Mouse (Mus musculus) large intestine, adult 2 months (tissue): ENCODE data around the gene Vstm5. TPM values are rescaled to one million over a fixed set of nuclear protein-coding genes. Genes with fewer than 3 reads are reported as not detected.
"Not testable (repeated sequence)": the region's sequence is repeated elsewhere in the genome, so short reads cannot be mapped to it uniquely, and the experiment has no call there.

Experiments
- DNase-seq: peaks from one replicate; pipeline ENCODE4 v3.0.0-alpha.2; 2012; ENCODE audit warnings: low read depth, low spot score
- WGBS: fragments of 180-500 bp; shearing (Covaris S2); methylation state at CpG from one replicate; pipeline ENCODE4 v1.1.7; 2018; 5-methylcytosine and 5-hydroxymethylcytosine counted together
- polyA plus RNA-seq: library from polyadenylated mRNA; depleted of rRNA; stranded (reverse); fragments of >200 nt; gene quantifications from 2 replicates; pipeline ENCODE4 v1.2.3, GENCODE M21; 2012

Gene Vstm5
- polyA plus RNA-seq, 1 experiment = 35.6 TPM

DNA sequence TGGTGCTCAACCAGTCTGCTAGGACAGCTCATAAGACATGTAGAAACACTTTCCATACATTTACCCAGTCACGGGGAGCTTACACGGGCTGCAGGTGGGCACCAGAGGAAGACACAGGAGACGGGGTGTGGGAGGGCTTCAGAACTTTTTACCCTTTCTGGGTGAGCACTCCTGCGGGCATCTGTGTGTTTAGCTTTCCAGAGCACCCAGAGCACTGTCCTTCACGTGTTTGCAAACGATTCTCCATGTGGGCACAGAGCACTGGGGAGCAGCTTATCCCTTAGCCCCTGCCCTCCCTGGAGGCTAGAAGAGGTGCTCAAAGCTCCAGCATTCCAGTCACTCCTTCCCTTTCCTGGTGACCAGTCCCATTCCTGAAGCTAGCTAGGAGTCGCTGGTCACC lies 15.7 kb downstream of the Vstm5 start:
- 88% methylated on average over 7 of the region's 7 CpGs for WGBS
- DNase-seq = no peak

- no peak for DNase-seq
- WGBS = 74% methylated on average over 3 of the region's 3 CpGs
Observed at GRCm38 (mm10) chr9:15256214-15256613, 17.4 kb downstream of the Vstm5 start.

DNA sequence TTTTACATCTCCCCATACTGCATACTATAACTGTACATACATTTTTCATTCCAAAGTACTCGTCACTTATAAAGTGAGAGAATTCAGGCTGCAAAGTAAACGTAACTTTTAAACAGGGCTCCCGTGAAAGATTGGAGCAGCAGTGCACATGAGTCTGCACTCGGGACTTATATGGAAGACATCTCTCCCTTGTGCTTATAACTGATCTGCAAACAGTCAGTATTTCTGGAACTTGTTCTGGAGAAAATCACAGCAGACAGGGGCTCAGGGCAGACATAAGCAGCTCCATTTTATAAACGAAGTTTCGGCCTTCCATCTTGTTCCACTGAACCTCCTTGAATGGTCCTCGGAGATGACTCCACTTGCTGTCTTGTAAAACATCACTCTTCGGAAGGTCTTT lies 23.1 kb downstream of the Vstm5 start:
- WGBS = 76% methylated on average over 8 of the region's 8 CpGs
- DNase-seq = no peak

DNA sequence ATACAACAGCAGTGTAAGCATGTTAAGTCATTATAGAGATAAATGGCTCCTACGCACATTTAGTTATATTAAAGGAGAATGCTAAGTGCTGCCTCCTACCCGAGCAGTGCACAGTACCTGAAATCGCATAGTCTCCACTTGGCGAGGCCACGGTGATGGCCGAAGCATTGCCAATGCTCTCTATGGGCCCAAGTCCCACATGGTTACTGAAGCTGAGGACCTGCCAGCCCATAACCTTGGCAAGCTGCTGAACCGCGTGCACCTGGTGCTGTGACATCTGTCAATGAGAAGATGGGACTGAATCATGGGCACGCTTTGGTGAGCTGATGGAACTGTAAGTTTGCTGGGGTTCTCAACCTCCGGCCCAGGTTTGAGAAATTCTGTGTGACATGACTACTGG lies 24.6 kb downstream of the Vstm5 start:
- 95% methylated on average over 10 of the region's 10 CpGs for WGBS
- no peak for DNase-seq

DNA sequence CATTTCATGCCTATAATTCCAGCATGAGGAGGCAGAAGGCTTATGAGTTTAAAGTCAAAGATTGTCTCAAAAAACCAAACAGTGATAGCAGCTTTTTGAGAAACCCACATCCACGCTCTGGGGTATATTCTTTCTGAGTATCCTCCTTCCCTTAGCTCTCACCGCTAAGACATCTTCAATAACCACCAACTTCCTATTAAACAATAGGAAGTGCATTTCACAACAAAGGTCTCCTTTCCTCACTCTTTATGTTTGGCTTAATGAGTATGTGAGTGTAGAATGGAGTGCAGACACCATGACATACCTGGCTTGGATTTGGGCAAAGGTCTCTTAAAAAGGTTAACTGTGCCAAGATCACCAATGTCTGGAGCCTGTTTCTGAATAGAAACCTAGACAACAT lies 35.1 kb downstream of the Vstm5 start:
- 86% methylated on average over 2 of the region's 2 CpGs for WGBS
- no peak for DNase-seq

DNA sequence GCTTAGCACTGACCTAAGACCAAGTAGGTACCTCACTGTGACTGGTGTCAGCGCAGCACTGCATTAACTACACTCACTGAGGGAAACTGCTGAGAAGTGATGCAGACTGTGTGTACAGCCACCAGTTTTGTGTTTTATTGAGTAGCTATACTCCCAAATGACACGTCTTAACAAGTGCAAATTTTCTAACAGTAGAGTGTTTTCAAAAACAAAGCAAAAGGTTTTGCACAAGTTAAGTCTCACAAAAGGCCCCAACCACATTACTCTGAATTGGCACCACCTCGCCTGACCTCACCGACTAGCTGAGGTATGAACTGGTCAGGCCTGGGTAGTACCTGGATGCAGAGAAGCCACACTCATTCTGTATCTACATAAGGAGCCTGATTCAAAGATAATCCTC lies 38.0 kb downstream of the Vstm5 start:
- no peak for DNase-seq
- 88% methylated on average over 4 of the region's 4 CpGs for WGBS

- WGBS = 89% methylated on average over 3 of the region's 3 CpGs
- DNase-seq = no peak
Observed at GRCm38 (mm10) chr9:15278343-15278742, 39.5 kb downstream of the Vstm5 start.

DNA sequence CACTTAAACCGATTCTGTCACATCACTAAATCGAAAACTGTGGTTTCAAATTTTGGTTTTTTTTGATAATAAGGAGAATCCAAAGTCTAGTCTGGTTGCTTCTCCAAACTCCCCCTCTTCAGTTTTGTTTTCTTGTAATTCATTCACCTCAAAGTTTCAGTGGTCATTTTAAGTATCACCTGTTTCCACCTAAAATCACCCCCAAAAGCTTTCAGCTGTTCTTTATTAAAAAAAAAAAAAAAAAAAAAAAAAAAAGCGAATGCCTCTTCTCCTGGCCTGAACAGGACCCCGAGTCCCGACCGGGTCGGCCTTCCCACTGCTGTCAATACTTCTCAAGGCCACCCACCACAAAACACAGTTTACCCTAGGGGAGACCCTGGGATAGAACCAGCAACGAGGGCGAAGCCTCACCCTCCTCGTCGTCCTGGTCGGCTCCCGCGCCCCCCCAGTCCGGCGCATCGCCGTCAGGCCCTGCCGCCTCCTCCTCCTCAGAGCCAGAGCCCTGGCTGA lies 40.3 kb downstream of the Vstm5 start:
- DNase-seq = no peak
- 6% methylated on average over 19 of the region's 19 CpGs for WGBS

DNA sequence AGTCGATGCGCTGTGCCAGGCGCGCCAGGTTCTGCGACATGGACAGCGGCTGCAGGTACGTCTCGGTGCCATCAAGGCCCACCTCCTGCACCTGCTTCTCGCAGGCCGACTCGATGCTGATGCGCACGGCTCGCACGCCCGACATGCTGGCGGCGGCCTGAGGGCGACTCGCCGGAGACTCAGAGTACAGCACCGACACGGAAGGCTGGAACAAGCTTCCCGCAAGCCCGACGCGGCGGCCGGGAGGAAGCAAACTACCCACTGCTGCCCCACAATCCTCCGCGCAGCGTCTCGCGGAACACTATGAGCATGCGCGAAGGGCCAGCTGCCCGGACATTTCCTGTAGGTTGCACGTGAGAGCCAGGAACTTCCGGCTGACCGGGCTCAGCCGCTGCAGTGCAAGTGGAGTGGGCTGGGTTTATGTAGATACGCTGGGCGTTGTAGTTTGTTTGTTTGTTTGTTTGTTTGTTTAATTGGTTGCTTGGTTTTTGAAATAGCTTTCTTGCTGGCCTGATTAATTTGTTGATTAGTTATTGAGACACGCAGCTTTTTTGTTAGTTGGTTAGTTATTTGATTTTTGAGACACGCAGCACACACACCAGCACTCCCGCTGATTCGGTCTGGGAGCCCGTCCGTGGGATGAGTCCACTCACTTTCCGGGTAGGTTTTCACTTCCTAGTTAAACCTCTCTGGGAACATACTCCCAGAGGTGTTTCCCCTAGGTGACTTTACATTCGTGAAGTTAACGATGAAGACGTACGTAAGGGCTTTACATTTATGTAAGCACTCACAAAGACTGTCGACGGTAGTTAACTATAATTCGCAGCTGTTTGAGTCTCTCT lies 41.0 kb downstream of the Vstm5 start, which contains the start of gene Med17:
Gene Med17, minus strand, starts transcription at position 283 of the 842 bp plus-strand sequence.
- under 1% methylated on average over 57 of the region's 57 CpGs for WGBS
- peak; percentile 90 for DNase-seq

DNA sequence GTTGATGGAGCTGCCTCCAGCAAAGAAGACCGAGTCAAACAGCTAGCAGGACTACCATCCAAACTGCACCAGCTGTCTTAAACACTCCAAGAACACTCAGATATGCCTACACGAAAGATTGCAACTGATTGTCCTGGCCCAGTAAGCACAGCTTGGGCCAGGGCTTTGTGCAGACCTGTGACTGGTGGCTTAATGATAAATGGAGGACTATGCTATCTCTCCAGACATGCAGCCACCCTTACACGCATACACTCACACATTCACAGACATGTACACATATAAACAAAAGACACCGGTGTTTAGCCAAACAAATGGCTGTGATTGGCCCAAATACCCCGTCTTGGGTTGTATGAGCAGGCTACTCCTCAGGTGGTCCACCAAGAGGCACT lies 41.6 kb downstream of the Vstm5 start:
- no peak for DNase-seq
- WGBS = 45% methylated on average over 5 of the region's 5 CpGs

GRCm38 (mm10) chr9:15285443-15285842 lies 46.6 kb downstream of the Vstm5 start:
- 89% methylated on average over 3 of the region's 3 CpGs for WGBS
- DNase-seq = no peak

GRCm38 (mm10) chr9:15287846-15288245 lies 49.0 kb downstream of the Vstm5 start:
- DNase-seq = no peak
- 41% methylated on average over 6 of the region's 6 CpGs for WGBS

GRCm38 (mm10) chr9:15288402-15288801 lies 49.6 kb downstream of the Vstm5 start:
- WGBS = 67% methylated on average over 3 of the region's 3 CpGs
- DNase-seq = no peak

DNA sequence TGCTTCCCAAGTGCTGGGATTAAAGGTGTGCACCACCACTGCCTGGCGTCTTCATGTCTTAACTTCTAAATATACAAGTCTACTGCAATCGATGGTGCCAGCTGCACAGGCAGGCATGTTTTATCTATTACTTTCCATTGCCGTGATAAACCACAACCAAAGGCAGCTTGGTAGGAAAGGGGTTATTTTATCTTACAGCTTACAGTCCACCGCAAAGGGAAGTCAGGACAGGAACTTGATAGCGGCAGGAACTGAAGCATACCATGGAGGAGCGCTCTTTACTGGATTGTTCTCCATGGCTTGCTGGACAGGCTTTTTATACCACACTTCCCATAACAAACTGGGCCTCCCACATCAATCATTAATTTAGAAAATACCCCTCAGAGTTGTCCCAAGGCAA lies 50.4 kb downstream of the Vstm5 start:
- no peak for DNase-seq
- WGBS = 90% methylated on average over 6 of the region's 6 CpGs

DNA sequence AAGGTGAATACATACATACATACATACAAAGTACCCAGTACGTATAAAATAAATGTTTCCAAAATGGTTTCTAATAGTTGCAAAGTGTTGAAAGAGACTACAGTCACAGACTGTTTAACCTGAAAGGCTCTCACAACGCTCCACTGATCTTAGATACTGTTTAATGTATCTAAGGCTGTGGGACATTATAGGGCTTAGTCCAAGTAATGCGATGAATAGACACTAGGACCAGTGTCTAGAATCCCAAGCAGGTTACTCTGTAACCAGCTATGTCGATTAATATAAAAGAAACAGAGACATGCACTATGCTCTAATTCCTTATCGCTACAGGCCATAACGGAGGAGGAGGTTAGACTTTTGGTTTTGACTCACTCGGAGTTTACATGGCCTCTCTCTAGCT lies 58.3 kb downstream of the Vstm5 start:
- WGBS = 44% methylated on average over 7 of the region's 7 CpGs
- no peak for DNase-seq

- no peak for DNase-seq
- WGBS = 17% methylated on average over 2 of the region's 2 CpGs
Observed at GRCm38 (mm10) chr9:15298451-15298850, 59.6 kb downstream of the Vstm5 start.

DNA sequence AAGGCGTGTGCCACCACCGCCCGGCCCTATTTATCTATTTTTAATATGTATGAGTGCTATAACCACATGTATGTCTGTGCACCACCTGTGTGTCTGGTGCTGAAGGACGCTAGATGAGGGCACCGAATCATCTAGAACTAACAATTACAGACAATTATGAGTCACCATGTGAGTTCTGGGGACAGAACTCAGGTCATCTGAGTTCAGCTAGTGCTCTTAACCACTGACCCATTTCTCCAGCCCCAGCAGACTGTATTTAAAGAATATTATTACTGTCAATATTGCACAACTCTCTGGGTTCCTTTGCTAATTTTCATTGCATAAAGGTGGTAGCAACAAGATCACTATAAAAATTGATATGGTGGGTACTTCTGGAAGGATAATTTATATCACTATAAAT lies 61.2 kb downstream of the Vstm5 start:
- no peak for DNase-seq
- 40% methylated on average over 5 of the region's 5 CpGs for WGBS

DNA sequence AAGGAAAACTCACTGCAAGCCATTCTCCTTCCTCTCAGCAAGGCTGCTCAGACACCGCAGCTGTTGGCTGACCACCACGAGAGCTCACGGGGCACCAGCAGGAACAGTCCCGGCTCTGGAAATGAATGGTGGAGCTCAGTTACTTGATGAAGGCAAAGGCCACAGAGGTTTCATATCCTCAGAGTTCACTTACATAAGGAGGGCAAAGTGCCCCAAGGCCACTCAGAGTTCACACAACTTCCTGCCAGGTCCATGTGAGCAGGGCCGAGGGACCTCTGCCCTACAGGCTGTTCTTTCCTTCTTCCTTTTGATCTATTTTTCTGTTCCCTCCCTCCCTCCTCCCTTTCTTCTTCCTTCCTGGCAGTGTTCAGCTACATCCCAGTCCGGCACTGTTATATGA lies 62.6 kb downstream of the Vstm5 start:
- 4% methylated on average over 6 of the region's 6 CpGs for WGBS
- peak; percentile 81 for DNase-seq

DNA sequence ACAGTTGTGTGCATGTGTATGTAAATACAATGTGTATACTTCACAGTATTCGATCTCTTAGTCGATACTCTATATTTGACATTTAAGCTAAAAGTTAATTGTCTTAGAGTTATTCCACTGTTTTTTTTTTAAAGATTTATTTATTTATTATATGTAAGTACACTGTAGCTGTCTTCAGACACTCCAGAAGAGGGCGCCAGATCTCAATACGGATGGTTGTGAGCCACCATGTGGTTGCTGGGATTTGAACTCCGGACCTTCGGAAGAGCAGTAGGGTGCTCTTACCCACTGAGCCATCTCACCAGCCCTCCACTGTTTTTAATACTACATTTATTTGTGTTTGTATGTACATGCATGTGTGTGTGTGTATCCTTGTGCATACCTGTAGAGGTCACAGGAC lies 63.2 kb downstream of the Vstm5 start:
- WGBS = 54% methylated on average over 6 of the region's 6 CpGs
- not testable (repeated sequence) for DNase-seq

- WGBS = 90% methylated on average over 2 of the region's 2 CpGs
- no peak for DNase-seq
Observed at GRCm38 (mm10) chr9:15302881-15303280, 64.0 kb downstream of the Vstm5 start.
